Mouse (Mus musculus) skeletal muscle tissue, adult 2 months (tissue): ENCODE measurements around the gene Cyp24a1.

ENCODE experiments used
- DNase-seq: peaks from one replicate; pipeline ENCODE4 v3.0.0-alpha.2; 2012; ENCODE audit warnings: low read depth, low spot score

Gene Cyp24a1

GRCm38 (mm10) chr2:170438782-170439181 is 58.2 kb downstream of the Cyp24a1 start:
- no peak for DNase-seq

- DNase-seq = no peak
Observed at GRCm38 (mm10) chr2:170436204-170436603, 60.7 kb downstream of the Cyp24a1 start.
